Mouse (Mus musculus) erythroblast, embryonic 14.5 days (primary cell): ENCODE results near the gene Knl1. TPM values are rescaled to one million over a fixed set of nuclear protein-coding genes. Genes with fewer than 3 reads are reported as not detected.

ENCODE experiments used
- H3K27me3 ChIP-seq: 2 replicates; pipeline ENCODE4 v1.6.1; 2012; ENCODE audit warnings: inconsistent platforms; ENCODE audit not compliant: control insufficient read depth
- H3K36me3 ChIP-seq: 2 replicates; pipeline ENCODE4 v1.6.1; 2012; ENCODE audit warnings: mild to moderate bottlenecking, inconsistent platforms; ENCODE audit not compliant: control insufficient read depth
- H3K4me1 ChIP-seq: 2 replicates; pipeline ENCODE4 v1.6.1; 2012; ENCODE audit warnings: inconsistent platforms; ENCODE audit not compliant: control insufficient read depth
- H3K4me3 ChIP-seq: replicated peaks from 2 replicates; pipeline ENCODE3; 2012; ENCODE audit warnings: moderate library complexity, mild to moderate bottlenecking, inconsistent platforms
- H3K9me3 ChIP-seq: 2 replicates; pipeline ENCODE4 v1.6.1; 2012; ENCODE audit warnings: low read length, inconsistent platforms, mixed read lengths; ENCODE audit not compliant: control insufficient read depth
- GATA1 ChIP-seq: IDR thresholded peaks from 2 replicates; pipeline ENCODE4 v1.6.1; 2012; ENCODE audit warnings: low read length, inconsistent platforms, mixed read lengths
- TAL1 ChIP-seq: IDR thresholded peaks from 3 replicates; pipeline ENCODE4 v1.6.1; 2012; ENCODE audit warnings: low read length, inconsistent platforms, mixed read lengths
- polyA plus RNA-seq: library from polyadenylated mRNA; stranded (reverse); fragments of >175 nt; gene quantifications from 2 replicates; pipeline ENCODE4 v1.2.3, GENCODE M21; 2012

Knl1 gene
- polyA plus RNA-seq, 1 experiment, result 0.37 TPM

DNA sequence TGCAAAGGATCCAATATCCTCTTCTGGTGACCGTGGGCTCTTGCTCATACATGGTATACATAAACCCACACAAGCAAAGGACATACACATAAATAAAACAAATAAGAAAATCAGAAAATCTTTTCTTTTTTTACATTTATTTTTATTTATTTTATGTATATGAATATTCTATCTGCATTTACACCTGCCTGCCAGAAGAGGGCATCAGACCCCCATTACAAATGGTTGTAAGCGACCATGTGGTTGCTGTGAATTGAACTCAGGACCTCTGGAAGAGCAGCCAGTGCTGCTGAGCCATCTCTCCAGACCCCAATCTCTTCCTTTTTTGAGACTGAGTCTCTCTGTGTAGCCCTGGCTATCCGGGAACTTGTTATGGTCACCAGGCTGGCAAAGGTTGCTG is 29.3 kb upstream of the Knl1 start:
- Histone ChIP-seq H3K4me1 (peaks cover 4% of the 10 kb centered on the region), H3K4me3 (no peak overlapping the region), H3K9me3 (peaks cover 7% of the 10 kb centered on the region), H3K36me3 (peaks cover 39% of the 10 kb centered on the region), H3K27me3 (peaks cover 3% of the 10 kb centered on the region; the same call in 1 of the 2 replicates)
- no peak for TF ChIP-seq GATA1
- no peak for TF ChIP-seq TAL1

DNA sequence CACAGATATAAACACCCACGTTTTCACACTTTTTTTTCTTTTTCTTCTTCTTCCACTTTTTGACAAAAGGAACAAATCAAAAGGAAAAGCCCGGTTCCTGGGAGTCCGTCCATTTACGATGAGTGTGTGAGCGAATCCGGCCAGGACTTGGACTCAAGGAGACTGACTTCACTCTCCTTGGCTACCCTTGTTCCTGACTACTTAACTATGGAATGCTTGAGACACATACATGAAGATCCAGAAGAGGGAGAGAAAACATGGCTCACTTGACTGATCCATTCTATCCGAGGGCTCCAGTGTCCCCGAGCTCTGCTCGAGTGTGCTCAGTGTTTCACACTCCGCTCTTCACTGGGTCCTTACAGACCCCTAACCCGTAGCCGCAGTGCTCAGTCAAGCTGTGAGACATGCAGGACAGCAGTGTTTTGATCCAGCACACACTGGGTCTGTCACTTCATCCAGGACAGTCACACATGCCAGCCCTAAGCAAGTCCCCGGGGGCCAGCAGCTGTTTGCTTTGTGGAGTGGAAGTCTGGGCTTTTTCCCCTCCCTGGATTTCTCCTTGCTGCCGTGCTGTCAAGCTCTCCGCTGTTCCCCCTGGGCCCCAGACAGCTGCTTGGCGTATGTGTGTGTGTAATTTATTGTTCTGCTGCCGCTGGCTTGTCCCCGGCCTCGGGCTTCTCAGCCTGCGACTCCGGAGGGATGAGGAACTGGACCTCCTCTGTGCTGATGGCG is 28.4 kb upstream of the Knl1 start:
- peaks cover 45% of the 10 kb centered on the region for H3K36me3 ChIP-seq
- TF ChIP-seq TAL1 (no peak), GATA1 (no peak)

DNA sequence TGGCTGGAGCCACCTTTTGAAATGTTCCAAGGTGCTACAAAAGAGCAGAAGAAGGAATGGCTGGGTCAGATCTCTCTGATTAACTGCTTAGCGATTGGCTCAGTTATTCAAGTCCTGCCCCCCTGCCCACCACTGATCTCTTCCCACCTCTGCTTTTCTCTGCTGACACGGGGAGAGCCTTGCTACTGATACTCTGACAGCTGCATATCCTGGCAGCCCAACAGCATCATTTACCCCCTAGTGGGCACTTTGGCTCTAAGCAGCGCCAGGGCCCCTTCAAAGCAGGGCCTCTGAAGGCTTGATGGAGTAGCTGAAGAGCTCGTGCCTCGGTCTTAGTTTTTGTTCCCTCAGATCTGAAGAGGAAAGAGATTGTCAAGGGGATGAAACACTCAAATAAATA is 27.8 kb upstream of the Knl1 start:
- TF ChIP-seq GATA1 (no peak), TAL1 (no peak)
- H3K9me3 ChIP-seq, result peaks cover 7% of the 10 kb centered on the region
- peaks cover 50% of the 10 kb centered on the region for H3K36me3 ChIP-seq
- no peak overlapping the region for H3K4me3 ChIP-seq
- peaks cover 3% of the 10 kb centered on the region; the same call in 1 of the 2 replicates for H3K27me3 ChIP-seq
- peaks cover 5% of the 10 kb centered on the region for H3K4me1 ChIP-seq

More for the DNA sequence above, 28.4 kb upstream of the Knl1 start:
- peaks cover 7% of the 10 kb centered on the region for H3K9me3 ChIP-seq
- no peak overlapping the region for H3K4me3 ChIP-seq
- H3K4me1 ChIP-seq, result peaks cover 4% of the 10 kb centered on the region
- peaks cover 3% of the 10 kb centered on the region; the same call in 1 of the 2 replicates for H3K27me3 ChIP-seq

DNA sequence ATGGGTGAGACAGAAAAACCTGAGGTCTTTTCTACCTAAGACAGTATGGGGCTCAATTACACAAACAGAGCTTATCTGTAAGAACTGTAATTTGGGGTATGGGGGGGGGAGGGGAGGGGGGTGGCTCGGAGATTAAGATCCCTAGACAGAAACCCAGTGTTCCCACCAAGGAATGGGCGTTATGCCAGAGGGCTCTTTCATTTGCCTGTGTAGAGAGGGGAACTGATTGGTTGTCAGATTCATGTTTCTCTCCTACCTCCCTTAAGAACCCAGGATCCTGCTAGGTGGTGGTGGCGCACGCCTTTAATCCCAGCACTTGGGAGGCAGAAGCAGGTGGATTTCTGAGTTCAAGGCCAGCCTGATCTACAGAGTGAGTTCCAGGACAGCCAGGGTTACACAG is 27.4 kb upstream of the Knl1 start:
- Histone ChIP-seq H3K36me3 (peaks cover 50% of the 10 kb centered on the region), H3K27me3 (peaks cover 3% of the 10 kb centered on the region; the same call in 1 of the 2 replicates), H3K4me3 (no peak overlapping the region), H3K9me3 (peaks cover 7% of the 10 kb centered on the region), H3K4me1 (peaks cover 6% of the 10 kb centered on the region)
- no peak for TF ChIP-seq TAL1
- no peak for TF ChIP-seq GATA1

DNA sequence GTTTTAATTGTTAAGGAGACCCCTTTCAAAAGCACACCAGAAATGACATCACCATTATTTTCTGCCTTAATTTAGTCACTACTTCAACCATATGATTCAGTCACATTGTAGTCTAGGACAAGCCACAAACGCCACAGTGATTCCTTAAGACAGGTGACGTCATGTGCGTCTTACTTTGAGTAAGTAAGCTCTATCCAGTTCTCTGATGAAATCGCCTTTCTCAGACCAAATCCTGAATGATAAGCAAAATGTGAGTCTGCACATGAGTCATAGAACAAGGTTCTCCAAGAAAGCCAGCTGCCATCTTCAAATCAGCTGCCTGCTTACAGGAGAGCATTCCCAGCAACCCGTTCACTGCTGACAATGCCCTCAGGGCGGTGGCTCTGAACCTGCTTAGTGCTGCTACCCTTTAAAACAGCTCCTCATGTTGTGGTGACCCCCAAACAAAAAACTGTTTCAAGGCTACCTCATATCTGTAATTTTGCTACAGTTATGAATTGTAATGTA is 23.7 kb upstream of the Knl1 start:
- H3K27me3 ChIP-seq, result no peaks in the 10 kb centered on the region
- H3K4me3 ChIP-seq, result no peak overlapping the region
- peaks cover 57% of the 10 kb centered on the region for H3K36me3 ChIP-seq
- peaks cover 38% of the 10 kb centered on the region for H3K4me1 ChIP-seq
- H3K9me3 ChIP-seq, result peaks cover 2% of the 10 kb centered on the region; the same call in 1 of the 2 replicates
- no peak for TF ChIP-seq GATA1
- TF ChIP-seq TAL1, result no peak

DNA sequence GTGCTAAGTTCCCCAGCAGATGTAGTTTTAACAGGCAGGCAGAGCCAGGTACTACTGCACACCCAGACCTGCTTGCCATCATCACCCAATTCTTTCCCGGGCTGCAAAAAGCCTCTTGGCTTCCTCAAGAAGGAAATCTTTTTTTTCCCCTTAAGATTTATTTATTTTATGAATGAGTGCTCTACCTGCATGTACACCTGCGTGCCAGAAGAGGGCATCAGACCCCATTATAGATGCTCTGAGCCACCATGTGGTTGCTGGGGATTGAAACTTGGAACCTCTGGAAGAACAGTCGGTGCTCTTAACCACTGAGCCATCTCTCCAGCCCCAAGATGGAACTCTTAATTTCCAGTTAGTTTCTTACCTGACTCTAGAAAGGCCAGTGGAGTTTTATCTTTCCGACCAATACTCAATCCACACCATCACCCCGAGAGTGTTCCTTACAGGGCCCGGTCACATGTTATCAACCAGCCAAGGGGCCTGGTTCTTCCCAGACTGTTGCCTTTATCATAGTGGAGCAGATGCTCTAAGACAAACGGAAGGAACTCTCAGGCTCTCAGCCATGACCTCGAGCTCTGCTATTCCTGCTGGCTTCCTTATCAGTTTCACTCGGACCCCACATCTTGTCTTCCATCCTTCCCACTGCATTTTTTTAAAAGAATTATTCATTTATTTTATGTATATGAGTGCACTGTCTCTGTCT is 22.2 kb upstream of the Knl1 start:
- TF ChIP-seq TAL1 (peak; percentile 76), GATA1 (peak; percentile 67)
- peaks cover 50% of the 10 kb centered on the region for H3K4me1 ChIP-seq
- peaks cover 46% of the 10 kb centered on the region for H3K36me3 ChIP-seq
- H3K4me3 ChIP-seq, result peak overlapping the region; percentile 27
- H3K27me3 ChIP-seq, result no peaks in the 10 kb centered on the region
- no peaks in the 10 kb centered on the region for H3K9me3 ChIP-seq

DNA sequence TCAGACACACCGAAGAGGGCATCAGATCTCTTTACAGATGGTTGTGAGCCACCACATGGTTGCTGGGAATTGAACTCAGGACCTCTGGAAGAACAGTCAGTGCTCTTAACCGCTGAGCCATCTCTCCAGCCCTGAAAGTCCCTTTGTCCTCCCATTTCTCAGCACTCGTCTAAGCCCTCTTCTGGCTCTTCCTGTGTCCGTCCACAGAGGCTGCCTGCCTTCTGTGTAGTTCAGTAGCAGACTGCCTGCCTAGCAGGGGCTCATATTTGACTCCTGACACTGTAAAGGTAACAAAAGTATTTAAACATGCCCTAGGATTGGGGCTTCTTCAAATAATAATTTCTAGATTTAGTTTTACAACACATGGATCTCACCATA is 21.7 kb upstream of the Knl1 start:
- peaks cover 53% of the 10 kb centered on the region for H3K4me1 ChIP-seq
- TF ChIP-seq TAL1, result no peak
- no peak for TF ChIP-seq GATA1
- no peaks in the 10 kb centered on the region for H3K27me3 ChIP-seq
- H3K9me3 ChIP-seq, result no peaks in the 10 kb centered on the region
- H3K36me3 ChIP-seq, result peaks cover 44% of the 10 kb centered on the region
- peak overlapping the region; percentile 27 for H3K4me3 ChIP-seq

DNA sequence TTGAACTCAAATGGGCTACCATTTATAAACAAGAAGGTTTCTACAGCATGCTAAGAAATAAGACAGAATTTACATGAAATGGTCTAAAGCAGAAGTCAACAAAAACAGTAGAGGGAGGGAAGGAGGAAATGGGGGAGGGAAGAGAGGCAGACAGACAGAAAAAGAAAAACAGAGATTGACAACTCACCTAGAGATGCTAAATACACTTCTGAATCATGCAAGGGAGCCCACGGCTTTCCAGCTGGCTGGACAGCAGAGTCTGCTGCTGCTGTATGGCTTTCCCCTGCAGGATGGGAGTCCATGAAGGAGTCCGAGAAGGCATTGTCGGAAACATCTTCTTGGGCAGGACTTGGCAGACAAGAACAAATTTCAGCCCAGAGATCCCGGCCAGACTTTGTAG is 20.0 kb upstream of the Knl1 start:
- peaks cover 29% of the 10 kb centered on the region for H3K36me3 ChIP-seq
- H3K27me3 ChIP-seq, result no peaks in the 10 kb centered on the region
- no peaks in the 10 kb centered on the region for H3K9me3 ChIP-seq
- no peak overlapping the region for H3K4me3 ChIP-seq
- H3K4me1 ChIP-seq, result peaks cover 53% of the 10 kb centered on the region
- TF ChIP-seq GATA1 (no peak), TAL1 (no peak)

DNA sequence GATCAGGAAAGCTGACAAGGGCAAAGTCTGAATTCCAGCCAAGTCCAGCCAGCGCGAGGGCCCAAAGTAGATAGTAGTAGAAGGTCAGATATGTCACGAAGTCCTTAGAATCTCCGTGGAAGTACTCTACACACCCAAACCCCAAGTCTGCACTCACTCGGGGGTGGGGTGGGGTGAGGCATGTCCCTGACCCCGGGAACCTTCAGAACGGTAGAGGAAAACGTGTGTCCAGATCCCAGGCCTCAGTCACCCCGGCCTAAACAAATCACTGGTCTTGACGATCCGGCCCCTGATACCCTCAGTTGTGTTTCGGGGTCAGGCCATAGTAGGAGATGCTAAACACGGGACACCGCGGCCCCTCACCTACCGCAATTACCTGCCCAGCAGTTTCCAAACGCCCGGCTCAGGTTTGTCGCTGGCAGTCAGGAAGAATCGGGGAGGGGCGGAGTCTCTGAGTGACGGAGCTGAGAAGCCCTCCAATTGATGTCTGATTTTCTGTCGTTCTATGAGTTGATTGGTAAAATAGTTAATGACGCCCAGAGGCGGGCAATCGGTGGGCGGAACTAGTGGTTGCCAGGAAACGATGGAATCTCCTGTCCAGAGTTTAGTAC is 17.9 kb upstream of the Knl1 start, which contains the start of gene Ccdc32:
Gene Ccdc32, minus strand, starts transcription at position 453 of the 611 bp plus-strand sequence.
- peak within 1 kb of the TSS; percentile 81 for H3K4me3 ChIP-seq
- TF ChIP-seq GATA1 (no peak), TAL1 (no peak)
- no peaks in the 10 kb centered on the region; the same call in 1 of the 2 replicates for H3K27me3 ChIP-seq
- no peaks in the 10 kb centered on the region for H3K9me3 ChIP-seq
- H3K36me3 ChIP-seq, result peaks cover 14% of the 10 kb centered on the region
- peaks cover 56% of the 10 kb centered on the region for H3K4me1 ChIP-seq
